Mouse (Mus musculus): ENCODE results near the gene Tmem171.

GRCm38 (mm10) chr13:98738213-98738612, 43.6 kb upstream of the Tmem171 start:
- TF ChIP-seq POLR2A (IDR thresholded peaks at IDR 0.05; ENCODE audit: insufficient read depth, low read depth, low read length) (no peak), CTCF (IDR thresholded peaks at IDR 0.05; ENCODE audit: insufficient read depth, low read depth, low read length) (no peak)
